Mouse (Mus musculus) mouse embryonic stem cell (cell line): ENCODE data around the gene Ctnna3.
"Not testable (repeated sequence)": the region's sequence is repeated elsewhere in the genome, so short reads cannot be mapped to it uniquely, and the experiment has no call there.

Experiments
- in situ Hi-C, 2 experiments: fragments of 300-500 bp; cut with MboI; formaldehyde crosslinking; loops; 1 replicate in 1 of 2; 3 replicates in 1 of 2; pipeline ENCODE4 v1.14.3; 2019 to 2020; ENCODE audit warnings: low sequenced_read_pairs in 2 of 2, low pct_unique_long_range_greater_than_20kb in 1 of 2, mixed read lengths in 1 of 2; ENCODE audit not compliant: unreplicated experiment in 1 of 2

The Ctnna3 gene

DNA sequence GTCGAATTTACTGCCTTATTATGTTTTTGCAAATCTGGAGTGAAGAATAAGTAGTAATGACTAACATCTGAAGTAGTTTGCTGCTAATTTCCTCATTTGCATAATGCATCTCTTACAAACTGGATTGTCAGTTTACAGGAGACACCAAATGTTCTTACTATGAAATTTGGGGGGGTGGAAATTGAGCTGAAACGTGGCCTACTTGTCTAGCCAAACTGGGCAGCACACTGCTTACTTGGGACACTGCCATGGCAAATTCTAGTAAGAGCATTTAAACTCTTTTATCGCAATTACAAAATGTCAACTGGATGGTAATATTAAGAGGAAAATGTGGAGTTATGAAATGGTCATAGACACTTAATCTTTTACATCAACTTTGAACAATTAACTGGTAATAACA is 716.6 kb downstream of the Ctnna3 start:
- in situ Hi-C loops: no loop called here

DNA sequence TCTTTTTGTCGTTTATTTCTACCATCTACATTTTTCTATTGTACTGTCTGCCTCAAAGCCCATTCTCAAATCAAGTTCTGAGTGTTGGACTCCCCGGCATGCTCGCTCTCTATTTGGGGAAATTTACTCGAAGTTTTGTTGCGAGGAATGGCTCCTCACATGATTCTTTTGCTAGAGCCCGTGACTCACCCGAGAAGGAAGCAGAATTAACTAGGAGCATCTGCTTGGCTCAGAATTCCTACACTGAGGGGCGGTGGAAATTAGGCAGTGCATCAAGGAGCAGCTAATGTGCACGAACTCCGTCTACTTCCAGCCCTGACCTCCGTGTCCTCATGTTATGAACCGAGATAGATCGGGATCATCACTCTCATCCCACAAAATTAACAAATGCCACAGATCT is 751.8 kb downstream of the Ctnna3 start:
- in situ Hi-C loops: no loop called here

DNA sequence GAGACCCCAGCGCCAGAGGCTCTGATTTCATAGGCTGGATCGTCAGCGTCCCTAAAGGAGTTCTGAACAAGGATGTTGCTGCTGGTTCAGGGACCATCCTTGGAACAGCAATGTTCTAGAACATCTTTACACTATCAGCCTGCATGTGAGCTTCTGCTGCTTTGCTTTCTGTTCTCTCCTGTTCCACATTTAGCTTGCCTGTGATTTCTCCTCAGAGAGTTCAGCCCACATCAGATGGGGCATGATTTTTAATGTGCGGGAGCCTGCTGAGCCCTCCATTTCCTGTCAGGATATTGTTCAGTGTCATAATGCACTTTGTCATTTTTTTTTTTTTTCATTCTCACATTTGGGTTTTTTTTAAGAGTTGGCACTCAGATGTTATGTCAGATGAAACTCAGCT is 752.8 kb downstream of the Ctnna3 start:
- in situ Hi-C loops: no loop called here

GRCm38 (mm10) chr10:64188046-64188445 is 758.1 kb downstream of the Ctnna3 start:
- in situ Hi-C loops: no loop called here

DNA sequence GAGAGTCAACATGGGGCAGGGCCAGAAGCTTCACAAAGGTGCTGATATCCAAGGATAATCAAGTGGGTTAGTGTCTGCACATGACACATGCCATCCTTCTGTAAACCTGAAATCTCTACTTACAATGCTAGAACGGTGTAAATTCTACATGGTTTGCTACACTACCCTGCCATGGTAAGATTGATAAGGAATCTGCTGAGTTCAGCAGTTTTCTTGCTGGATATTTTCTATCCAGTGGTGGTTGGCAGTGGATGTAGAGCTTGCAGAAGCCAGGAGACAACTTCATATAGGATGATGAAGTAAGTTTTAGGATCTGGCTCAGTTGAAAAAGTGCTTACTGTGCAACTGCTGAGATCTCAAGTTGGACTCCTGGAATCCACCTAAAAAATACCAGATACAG is 767.7 kb downstream of the Ctnna3 start:
- in situ Hi-C loops: no loop called here

DNA sequence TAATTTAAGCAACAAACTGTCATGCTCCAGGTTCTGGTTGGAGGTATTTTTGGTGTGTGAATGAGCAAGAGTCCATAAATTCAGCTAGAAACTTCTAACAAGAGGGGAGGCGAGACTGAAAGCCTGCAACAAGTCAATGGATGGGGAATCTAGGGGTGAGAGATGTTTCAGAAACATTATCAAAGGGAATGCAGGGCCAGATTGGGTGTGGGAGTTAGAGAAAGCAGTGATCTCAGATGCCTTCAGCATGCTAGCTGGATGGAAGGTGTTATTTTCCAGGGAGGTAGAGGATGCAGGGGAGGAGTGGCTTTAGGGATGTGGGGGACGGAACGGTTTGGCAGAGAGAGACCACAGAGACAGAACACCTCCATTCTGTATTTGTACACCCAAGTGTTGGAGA is 785.7 kb downstream of the Ctnna3 start:
- in situ Hi-C loops: no loop called here

GRCm38 (mm10) chr10:64223023-64223422 is 793.1 kb downstream of the Ctnna3 start:
- in situ Hi-C loops: no loop called here

DNA sequence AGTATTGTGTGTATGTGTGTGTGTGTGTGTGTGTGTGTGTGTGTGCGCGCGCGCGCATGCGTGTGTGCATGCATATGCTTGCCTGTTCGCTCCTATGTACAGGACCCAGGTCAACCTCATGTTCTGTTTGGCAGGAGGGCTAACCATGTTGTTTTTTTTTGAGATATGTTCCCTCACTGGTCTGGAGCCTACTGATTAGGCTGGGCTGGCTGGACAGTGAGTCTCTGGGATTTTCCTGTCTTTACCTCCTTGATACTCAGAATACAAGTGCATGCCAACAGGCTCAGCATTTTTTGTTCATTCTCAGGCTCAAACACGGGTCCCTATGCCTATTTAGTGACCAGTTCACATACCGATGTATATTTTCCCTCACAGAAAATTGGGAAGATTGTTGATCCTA is 794.1 kb downstream of the Ctnna3 start:
- in situ Hi-C loops: no loop called here

GRCm38 (mm10) chr10:64224424-64224823 is 794.5 kb downstream of the Ctnna3 start:
- in situ Hi-C loops: no loop called here

- in situ Hi-C loops: not testable (repeated sequence)
These were observed 795.9 kb downstream of the Ctnna3 start for GRCm38 (mm10) chr10:64225826-64226225.

DNA sequence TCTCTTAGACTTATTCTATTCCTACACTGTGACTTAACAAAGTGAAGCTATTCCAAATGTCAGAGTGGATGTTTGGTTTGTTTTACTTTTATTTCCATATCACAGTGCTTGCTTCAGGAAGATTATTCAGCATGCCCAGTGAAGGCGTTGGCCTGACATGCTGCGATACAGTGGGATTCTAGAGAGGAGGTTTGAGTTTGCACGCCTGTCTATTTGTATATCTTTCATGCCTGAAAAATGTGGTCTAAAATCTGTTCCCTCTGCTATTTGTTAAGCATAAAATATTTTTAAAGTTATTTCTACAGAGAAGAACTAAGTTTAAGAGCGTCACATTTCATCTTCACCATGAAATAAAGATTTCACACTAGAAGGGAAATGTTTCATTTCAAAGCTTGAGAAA is 813.5 kb downstream of the Ctnna3 start:
- in situ Hi-C loops: no loop called here

GRCm38 (mm10) chr10:64268156-64268555 is 838.3 kb downstream of the Ctnna3 start:
- in situ Hi-C loops: no loop called here

- in situ Hi-C loops: no loop called here
These were observed 845.2 kb downstream of the Ctnna3 start for GRCm38 (mm10) chr10:64275143-64275542.

DNA sequence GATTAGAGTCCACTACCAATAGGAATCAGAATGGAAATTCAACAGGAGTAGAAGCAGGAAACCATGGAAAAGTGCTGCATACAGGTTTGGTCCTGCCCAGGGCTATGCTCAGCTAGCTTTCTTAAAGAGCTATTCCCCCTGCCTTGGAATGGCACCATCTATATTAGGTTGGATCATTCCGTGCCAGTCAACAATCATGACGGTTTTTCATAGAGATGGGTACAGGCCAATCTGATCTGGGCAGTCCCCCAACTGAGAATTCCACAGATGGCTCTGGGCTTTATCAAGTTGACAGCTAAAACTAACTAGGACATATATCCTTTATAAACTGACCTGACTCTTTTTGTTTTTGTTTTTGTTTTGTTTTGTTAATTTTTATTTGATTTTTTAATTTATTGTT is 848.9 kb downstream of the Ctnna3 start:
- in situ Hi-C loops: no loop called here

DNA sequence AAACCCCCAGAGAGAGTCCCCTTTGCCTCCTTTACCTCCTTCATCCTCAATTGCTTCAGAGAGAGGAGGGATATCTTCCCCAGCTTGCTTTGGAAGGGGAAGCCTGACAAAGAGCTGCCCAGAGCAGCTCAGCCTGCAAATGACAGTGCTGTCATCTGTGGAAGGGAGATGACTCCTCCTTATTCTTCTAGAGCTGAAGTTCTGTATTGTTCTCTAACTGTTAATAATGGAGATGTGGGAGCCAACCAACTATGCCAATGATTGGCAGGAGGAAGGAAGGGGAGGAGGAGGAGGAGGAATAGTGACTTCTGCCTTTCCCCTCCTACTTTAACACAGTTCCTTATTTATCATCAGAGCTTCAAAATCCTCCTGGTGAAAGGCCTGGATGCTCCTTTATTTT is 875.9 kb downstream of the Ctnna3 start:
- in situ Hi-C loops: no loop called here

GRCm38 (mm10) chr10:64311622-64312292 is 881.9 kb downstream of the Ctnna3 start:
- in situ Hi-C loops: no loop called here

DNA sequence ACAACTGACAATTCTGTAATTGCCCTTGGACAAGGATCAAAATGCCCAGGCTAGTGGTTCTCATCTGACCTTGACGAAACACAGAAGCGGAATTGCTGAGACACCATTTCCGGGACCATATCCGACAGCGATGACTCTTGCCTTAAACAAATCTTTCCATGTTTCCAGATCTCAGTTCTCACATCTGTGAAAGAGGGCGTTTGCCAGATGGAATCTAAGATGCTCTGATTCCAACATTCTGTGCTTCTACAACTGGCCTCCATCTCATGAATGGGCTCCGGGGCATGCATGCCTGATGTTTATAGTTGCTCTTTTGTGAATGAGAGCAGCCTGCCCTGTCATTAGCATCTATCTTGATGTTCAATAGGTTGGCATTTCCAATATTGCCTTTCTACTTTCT is 890.4 kb downstream of the Ctnna3 start:
- in situ Hi-C loops: no loop called here

- in situ Hi-C loops: no loop called here
These were observed 912.9 kb downstream of the Ctnna3 start for GRCm38 (mm10) chr10:64342702-64343379.

DNA sequence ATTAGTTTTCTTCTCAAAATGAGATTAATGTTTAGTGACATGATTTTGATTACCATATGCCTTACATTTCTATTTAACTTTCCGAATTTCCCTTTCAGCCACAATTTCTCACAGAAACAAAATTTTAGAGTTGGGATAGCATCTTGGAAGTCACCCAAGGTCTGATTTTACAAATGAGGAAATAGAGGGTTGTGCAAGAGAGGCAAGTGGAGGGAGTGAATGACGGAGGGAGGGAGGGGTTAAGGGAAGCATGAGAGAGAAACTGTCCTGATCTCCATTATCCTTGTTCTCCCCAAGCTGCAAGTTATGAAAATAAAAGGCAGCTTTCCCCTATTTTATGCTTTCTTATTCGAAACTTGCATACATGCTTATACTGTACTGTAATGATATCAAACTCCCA is 943.4 kb downstream of the Ctnna3 start:
- in situ Hi-C loops: no loop called here

GRCm38 (mm10) chr10:64377751-64378150 is 947.9 kb downstream of the Ctnna3 start:
- in situ Hi-C loops: no loop called here
